Mouse (Mus musculus) heart, postnatal 0 days (tissue): Measurements from ENCODE around the gene Chd4.
A peak's percentile ranks its signal among the peaks of the same experiment; 100 is the strongest.

ENCODE experiments used
- CTCF ChIP-seq: IDR thresholded peaks from 2 replicates; pipeline ENCODE4 v1.5.1; 2016; ENCODE audit warnings: antibody characterized with exemption, control low read depth, low read depth
- EP300 ChIP-seq: IDR thresholded peaks from 2 replicates; pipeline ENCODE4 v1.6.1; 2016; ENCODE audit warnings: antibody characterized with exemption, low read depth

GRCm38 (mm10) chr6:125095391-125096278 lies at the start of gene Chd4:
- no peak for TF ChIP-seq CTCF
- 0 out of 2 replicates have a peak, but pooled peaks have one; percentile 27 for TF ChIP-seq EP300
